ENCODE assay signal across 8 mouse cellular contexts in the genomic region with DNA sequence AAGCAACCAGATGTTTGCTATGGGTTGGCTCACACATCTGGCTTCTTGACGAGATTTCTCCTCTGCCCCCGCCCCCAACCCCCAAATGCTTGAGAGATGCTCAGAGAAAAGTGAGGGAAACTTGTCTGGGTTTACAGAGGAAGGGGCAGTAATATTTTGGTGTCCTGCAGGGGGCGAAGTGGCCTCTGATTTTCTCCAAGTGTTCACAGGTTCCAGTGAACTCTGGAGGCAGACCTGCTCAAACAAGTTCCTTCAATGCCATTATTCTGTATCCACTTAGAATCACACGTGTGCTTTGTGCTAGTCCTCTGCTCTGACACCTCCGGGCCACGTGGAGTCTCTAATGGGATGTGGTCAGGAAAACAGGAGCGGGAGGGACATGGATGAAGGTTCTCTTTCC. TPM values are rescaled to one million over a fixed set of nuclear protein-coding genes. Genes with fewer than 3 reads are reported as not detected.
DNase-seq lines count a peak whose midpoint lies in the region; ATAC-seq lines count a peak whose summit lies in the region.

No protein-coding gene starts in this region.

- H3K9me3 ChIP-seq in hindbrain, embryonic 10.5 days = peaks cover 6% of the 10 kb centered on the region
- no peaks in the 10 kb centered on the region for H3K9me3 ChIP-seq in hindbrain, embryonic 13.5 days

- H3K27me3 ChIP-seq in hindbrain, embryonic 10.5 days (ENCODE audit: insufficient read depth, poor library complexity, severe bottlenecking) = peaks cover 47% of the 10 kb centered on the region
- peaks cover 48% of the 10 kb centered on the region for H3K27me3 ChIP-seq in hindbrain, embryonic 13.5 days

- no peaks in the 10 kb centered on the region for H3K36me3 ChIP-seq in hindbrain, embryonic 10.5 days
- H3K36me3 ChIP-seq in hindbrain, embryonic 13.5 days = no peaks in the 10 kb centered on the region

- no peak overlapping the region for H3K27ac ChIP-seq in hindbrain, embryonic 10.5 days
- no peak overlapping the region for H3K27ac ChIP-seq in hindbrain, embryonic 13.5 days

- H3K4me2 ChIP-seq in hindbrain, embryonic 13.5 days = no peak overlapping the region

- no peak for ATAC-seq in hindbrain, embryonic 13.5 days (ENCODE audit: low FRiP score)

- peak; percentile 66 for DNase-seq in hindbrain, embryonic 10.5 days (ENCODE audit: low spot score)
- DNase-seq in 416B (ENCODE audit: low read depth) = peak; percentile 42
- peak; percentile 38 for DNase-seq in adrenal gland, adult 8-10 months
- DNase-seq in fibroblast of lung, adult 2 months (ENCODE audit: low read depth) = peak; percentile 36
- peak; percentile 76 to 84 for DNase-seq in kidney, postnatal 25 days
- DNase-seq in naive thymus-derived CD4-positive, alpha-beta T cell, adult 2 months (ENCODE audit: low read depth) = peak; percentile 10
- peak; percentile 41 for DNase-seq in yolk sac, embryonic 10.5 days (ENCODE audit: low spot score)

- no peak overlapping the region for H3K4me3 ChIP-seq in hindbrain, embryonic 10.5 days
- no peak overlapping the region for H3K4me3 ChIP-seq in hindbrain, embryonic 13.5 days

- no peak overlapping the region for H3K9ac ChIP-seq in hindbrain, embryonic 13.5 days

- WGBS in hindbrain, embryonic 10.5 days = 29% methylated on average over 7 of the region's 7 CpGs
- WGBS in hindbrain, embryonic 13.5 days = 31% methylated on average over 7 of the region's 7 CpGs

- H3K4me1 ChIP-seq in hindbrain, embryonic 10.5 days (replicated peaks) = peaks cover 32% of the 10 kb centered on the region
- H3K4me1 ChIP-seq in hindbrain, embryonic 13.5 days (replicated peaks) = peaks cover 27% of the 10 kb centered on the region

RNA-seq across cellular contexts. Expression of gene Bmp6, which starts 2.3 kb away (rescaled TPM):
- 2.2 and 2.9 TPM in 2 replicates for polyA plus RNA-seq in hindbrain, embryonic 10.5 days (2016; fragmentation: Nextera tagmentation; extraction: Ambion mirVana)
- polyA plus RNA-seq in hindbrain, embryonic 13.5 days (2015; fragmentation: Nextera tagmentation; extraction: Ambion mirVana) = 3.0 and 3.1 TPM in 2 replicates
- total RNA-seq in adrenal gland, adult 8-10 months (2022) = 10 to 100 TPM in 1 of 4 experiments, 1 to 10 TPM in 3; 8.2 to 12.5 (median 9.7) TPM

Comparison
In these comparisons a context has a peak if more than half of its experiments do, and no peak if none do; other contexts are left out.
1. DNase-seq: peak in every context shown above with its lines; median percentile 80 in kidney, postnatal 25 days; 66 in hindbrain, embryonic 10.5 days; 42 in 416B; 41 in yolk sac, embryonic 10.5 days; 38 in adrenal gland, adult 8-10 months; 36 in fibroblast of lung, adult 2 months; 10 in naive thymus-derived CD4-positive, alpha-beta T cell, adult 2 months.